In genomic region chr1:87010629-87011330, GRCm38 (mm10) we compare ENCODE assay signal across 11 mouse cellular contexts.
A peak's percentile ranks its signal among the peaks of the same experiment; 100 is the strongest.
DNase-seq lines count a peak whose midpoint lies in the region; ATAC-seq and TF ChIP-seq lines count a peak whose summit lies in the region.
"Had no signal": no experiment of that assay in that cellular context is flagged by ENCODE, and none has a peak within 500 bp of the region (broad histone marks: within the 10 kb centered on the region; RNA-seq: fewer than 3 reads in every experiment).

No protein-coding gene starts in this region.

- DNase-seq in hindbrain, postnatal 0 days (ENCODE audit: low spot score) = peak; percentile 35
- DNase-seq in hindbrain, embryonic 14.5 days (ENCODE audit: low spot score) = no peak
- peak; percentile 8 for DNase-seq in right cerebral cortex, postnatal 4 days
- DNase-seq in right cerebral cortex, postnatal 14 days = no peak
- peak; percentile 28 to 46 for DNase-seq in heart, postnatal 14 days
- DNase-seq in frontal cortex, adult 2 months (ENCODE audit: extremely low spot score in 1 of 2, low spot score in 1 of 2) = no peak
- DNase-seq in forebrain, embryonic 14.5 days (ENCODE audit: low spot score) = no peak
- DNase-seq: cerebellum, adult 2 months had no signal

- H3K4me1 ChIP-seq in hindbrain, postnatal 0 days (ENCODE audit: insufficient read depth, low read length) = no peaks in the 10 kb centered on the region
- no peaks in the 10 kb centered on the region for H3K4me1 ChIP-seq in hindbrain, embryonic 14.5 days (replicated peaks; ENCODE audit: control insufficient read depth, insufficient read depth, low read length)
- 0 out of 2 replicates have a peak, but pooled peaks cover 5% of the 10 kb centered on the region for H3K4me1 ChIP-seq in neural tube, embryonic 15.5 days
- H3K4me1 ChIP-seq in forebrain, embryonic 14.5 days (ENCODE audit: control insufficient read depth, insufficient read depth, low read length) = no peaks in the 10 kb centered on the region

- no peak overlapping the region for H3K4me2 ChIP-seq in hindbrain, postnatal 0 days (ENCODE audit: low read depth, low read length)
- H3K4me2 ChIP-seq in hindbrain, embryonic 14.5 days (replicated peaks) = no peak overlapping the region
- no peak overlapping the region for H3K4me2 ChIP-seq in neural tube, embryonic 15.5 days
- H3K4me2 ChIP-seq in forebrain, embryonic 14.5 days (ENCODE audit: low read length) = no peak overlapping the region

- peak; percentile 67; the same call in 1 of the 2 replicates for ATAC-seq in hindbrain, postnatal 0 days
- no peak for ATAC-seq in hindbrain, embryonic 14.5 days (ENCODE audit: low FRiP score)
- ATAC-seq in neural tube, embryonic 15.5 days (ENCODE audit: low FRiP score) = no peak
- ATAC-seq in forebrain, embryonic 14.5 days = no peak

- 0 out of 2 replicates have a peak overlapping the region, but pooled peaks have one; percentile 23 for H3K27ac ChIP-seq in hindbrain, postnatal 0 days
- H3K27ac ChIP-seq in hindbrain, embryonic 14.5 days = no peak overlapping the region
- H3K27ac ChIP-seq in neural tube, embryonic 15.5 days (replicated peaks) = peak overlapping the region; percentile 28
- H3K27ac ChIP-seq in forebrain, embryonic 14.5 days (ENCODE audit: low read depth, low read length) = no peak overlapping the region
- H3K27ac ChIP-seq: macrophage had no signal

- no peak overlapping the region for H3K9ac ChIP-seq in hindbrain, postnatal 0 days (replicated peaks; ENCODE audit: low read length)
- H3K9ac ChIP-seq in hindbrain, embryonic 14.5 days = no peak overlapping the region
- H3K9ac ChIP-seq in neural tube, embryonic 15.5 days (replicated peaks) = no peak overlapping the region
- no peak overlapping the region for H3K9ac ChIP-seq in forebrain, embryonic 14.5 days (ENCODE audit: low read length)

- no peaks in the 10 kb centered on the region for H3K27me3 ChIP-seq in hindbrain, postnatal 0 days (ENCODE audit: insufficient read depth, low read length)
- H3K27me3 ChIP-seq in hindbrain, embryonic 14.5 days (ENCODE audit: control insufficient read depth, insufficient read depth, low read length) = no peaks in the 10 kb centered on the region
- no peaks in the 10 kb centered on the region for H3K27me3 ChIP-seq in neural tube, embryonic 15.5 days (replicated peaks)
- no peaks in the 10 kb centered on the region for H3K27me3 ChIP-seq in forebrain, embryonic 14.5 days (replicated peaks; ENCODE audit: control insufficient read depth, insufficient read depth, low read length)

- H3K9me3 ChIP-seq in hindbrain, postnatal 0 days (ENCODE audit: low read length) = no peaks in the 10 kb centered on the region
- H3K9me3 ChIP-seq in hindbrain, embryonic 14.5 days (ENCODE audit: control insufficient read depth, low read length) = no peaks in the 10 kb centered on the region
- H3K9me3 ChIP-seq in neural tube, embryonic 15.5 days (replicated peaks) = no peaks in the 10 kb centered on the region
- no peaks in the 10 kb centered on the region for H3K9me3 ChIP-seq in forebrain, embryonic 14.5 days (replicated peaks; ENCODE audit: control insufficient read depth, low read length)

- no peaks in the 10 kb centered on the region for H3K36me3 ChIP-seq in hindbrain, postnatal 0 days (ENCODE audit: insufficient read depth, low read length)
- no peaks in the 10 kb centered on the region for H3K36me3 ChIP-seq in hindbrain, embryonic 14.5 days (replicated peaks; ENCODE audit: control insufficient read depth, insufficient read depth)
- no peaks in the 10 kb centered on the region for H3K36me3 ChIP-seq in neural tube, embryonic 15.5 days
- no peaks in the 10 kb centered on the region for H3K36me3 ChIP-seq in forebrain, embryonic 14.5 days (ENCODE audit: control insufficient read depth, insufficient read depth, low read length)

- intact Hi-C loops in heart, postnatal 14 days (cut with DNase I) = no loop called here

- no peak for TF ChIP-seq CTCF in hindbrain, postnatal 0 days (IDR thresholded peaks at IDR 0.05; ENCODE audit: low read depth)

- no peak overlapping the region for H3K4me3 ChIP-seq in hindbrain, postnatal 0 days (ENCODE audit: low read length)
- no peak overlapping the region for H3K4me3 ChIP-seq in hindbrain, embryonic 14.5 days (replicated peaks; ENCODE audit: low read length)
- no peak overlapping the region for H3K4me3 ChIP-seq in neural tube, embryonic 15.5 days (replicated peaks)
- no peak overlapping the region for H3K4me3 ChIP-seq in forebrain, embryonic 14.5 days (ENCODE audit: low read depth, low read length)
- H3K4me3 ChIP-seq: myocyte had no signal

- WGBS in hindbrain, postnatal 0 days = 68% methylated on average over 12 of the region's 12 CpGs
- WGBS in hindbrain, embryonic 14.5 days = 72% methylated on average over 12 of the region's 12 CpGs
- WGBS in neural tube, embryonic 15.5 days = 82% methylated on average over 12 of the region's 12 CpGs
- WGBS in forebrain, embryonic 14.5 days = 75% methylated on average over 12 of the region's 12 CpGs

Comparison
In these comparisons a context has a peak if more than half of its experiments do, and no peak if none do; other contexts are left out.
1. DNase-seq: peak in hindbrain, postnatal 0 days (single experiment), right cerebral cortex, postnatal 4 days (single experiment) and heart, postnatal 14 days (2 of 2); none in hindbrain, embryonic 14.5 days (single experiment), right cerebral cortex, postnatal 14 days (single experiment), frontal cortex, adult 2 months (0 of 2) and forebrain, embryonic 14.5 days (single experiment).
2. H3K27ac ChIP-seq: peak in hindbrain, postnatal 0 days (single experiment) and neural tube, embryonic 15.5 days (single experiment); none in hindbrain, embryonic 14.5 days (single experiment) and forebrain, embryonic 14.5 days (single experiment).